Mouse (Mus musculus) hindbrain, postnatal 0 days (tissue): ENCODE measurements around the gene Gucd1. TPM values are rescaled to one million over a fixed set of nuclear protein-coding genes. Genes with fewer than 3 reads are reported as not detected.
"Not testable (repeated sequence)": the region's sequence is repeated elsewhere in the genome, so short reads cannot be mapped to it uniquely, and the experiment has no call there.

Experiments used
- ATAC-seq: fragments of 200-750 bp; cut with Nextera tagmentation; 2 replicates; pipeline ENCODE4 v1.8.0; 2017; ENCODE audit warnings: mild to moderate bottlenecking, moderate TSS enrichment, moderate library complexity
- DNase-seq: peaks from one replicate; pipeline ENCODE4 v3.0.0-alpha.2; 2015; ENCODE audit warnings: low spot score
- H3K27ac ChIP-seq: fragments of 300-500 bp; sonication (generic); 2 replicates; pipeline ENCODE4 v1.5.1; 2014; ENCODE audit warnings: mild to moderate bottlenecking
- H3K27me3 ChIP-seq: fragments of 300-500 bp; sonication (generic); 2 replicates; pipeline ENCODE4 v1.6.1; 2014; ENCODE audit warnings: low read length, mixed read lengths; ENCODE audit not compliant: insufficient read depth
- H3K36me3 ChIP-seq: fragments of 300-500 bp; sonication (generic); 2 replicates; pipeline ENCODE4 v1.6.1; 2014; ENCODE audit warnings: low read length, mixed read lengths; ENCODE audit not compliant: insufficient read depth
- H3K4me1 ChIP-seq: fragments of 300-500 bp; sonication (generic); 2 replicates; pipeline ENCODE4 v1.6.1; 2014; ENCODE audit warnings: antibody characterized with exemption, low read length, mixed read lengths; ENCODE audit not compliant: insufficient read depth
- H3K4me2 ChIP-seq: fragments of 300-500 bp; sonication (generic); 2 replicates; pipeline ENCODE4 v1.6.1; 2014; ENCODE audit warnings: low read depth, mild to moderate bottlenecking, low read length, moderate library complexity, mixed read lengths
- H3K4me3 ChIP-seq: fragments of 300-500 bp; sonication (generic); 2 replicates; pipeline ENCODE4 v1.5.1; 2014; ENCODE audit warnings: low read length
- H3K9ac ChIP-seq: fragments of 300-500 bp; sonication (generic); replicated peaks from 2 replicates; pipeline ENCODE4 v1.6.1; 2014; ENCODE audit warnings: mild to moderate bottlenecking, low read length, moderate library complexity, mixed read lengths
- H3K9me3 ChIP-seq: fragments of 300-500 bp; sonication (generic); 2 replicates; pipeline ENCODE4 v1.6.1; 2016; ENCODE audit warnings: low read length, mixed read lengths
- CTCF ChIP-seq: IDR thresholded peaks from 2 replicates; pipeline ENCODE4 v1.5.1; 2016; ENCODE audit warnings: antibody characterized with exemption, control low read depth, low read depth
- WGBS: fragments of 180-500 bp; shearing (Covaris S2); extraction: QIAGEN DNeasy Blood & Tissue Kit; methylation state at CpG from one replicate; pipeline ENCODE4 v1.1.7; 2014; 5-methylcytosine and 5-hydroxymethylcytosine counted together
- polyA plus RNA-seq: library from polyadenylated mRNA; unstranded; fragments of >200 nt; fragmentation: Nextera tagmentation; extraction: Ambion mirVana; gene quantifications from 2 replicates; pipeline ENCODE4 v1.2.1, GENCODE M21; 2015
- total RNA-seq: library from RNA; depleted of rRNA; stranded (reverse); fragments of >200 nt; gene quantifications from 2 replicates; pipeline ENCODE4 v1.2.3, GENCODE M21; 2014

Gene Gucd1
- total and polyA plus RNA-seq, 2 experiments from 2014 or later, result 15.6 to 44.3 TPM

- WGBS, result 27% methylated on average over 2 of the region's 2 CpGs
- H3K4me3 ChIP-seq, result no peak overlapping the region
- no peak for TF ChIP-seq CTCF
Observed at GRCm38 (mm10) chr10:75345265-75345664, 172.5 kb downstream of the Gucd1 start.

DNA sequence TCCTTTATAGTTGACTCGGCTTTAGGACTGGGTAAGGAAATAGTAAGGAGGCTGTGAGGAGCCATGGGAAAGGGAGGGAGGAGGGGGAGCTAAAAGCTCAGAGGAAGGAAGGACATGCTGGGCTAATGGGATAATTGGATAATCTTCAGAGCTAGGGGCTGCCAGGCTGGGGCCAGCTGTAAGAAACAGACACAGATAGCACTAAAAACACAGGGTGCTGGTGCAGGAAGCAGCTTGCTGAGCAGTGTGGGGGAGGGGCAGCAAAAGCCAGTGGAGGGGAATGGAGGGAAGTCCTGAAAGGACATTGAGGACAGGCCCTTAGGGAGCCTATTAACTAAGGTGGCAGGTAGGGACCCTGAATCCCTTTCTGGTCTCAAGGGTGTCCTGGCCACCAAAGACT is 173.2 kb downstream of the Gucd1 start:
- not testable (repeated sequence) for H3K36me3 ChIP-seq, DNase-seq, H3K4me2 ChIP-seq, H3K27me3 ChIP-seq, H3K9me3 ChIP-seq, H3K27ac ChIP-seq, H3K4me3 ChIP-seq, H3K4me1 ChIP-seq, H3K9ac ChIP-seq
- 63% methylated on average over 1 of the region's 1 CpGs for WGBS
- ATAC-seq, result 0 out of 2 replicates have a peak, but pooled peaks have one; percentile 18

More at GRCm38 (mm10) chr10:75345265-75345664, 172.5 kb downstream of the Gucd1 start:
- Histone ChIP-seq H3K4me2 (no peak overlapping the region), H3K36me3 (no peaks in the 10 kb centered on the region), H3K27ac (no peak overlapping the region), H3K27me3 (no peaks in the 10 kb centered on the region), H3K9ac (no peak overlapping the region), H3K4me1 (no peaks in the 10 kb centered on the region), H3K9me3 (no peaks in the 10 kb centered on the region)
- DNase-seq, result no peak
- ATAC-seq, result no peak

DNA sequence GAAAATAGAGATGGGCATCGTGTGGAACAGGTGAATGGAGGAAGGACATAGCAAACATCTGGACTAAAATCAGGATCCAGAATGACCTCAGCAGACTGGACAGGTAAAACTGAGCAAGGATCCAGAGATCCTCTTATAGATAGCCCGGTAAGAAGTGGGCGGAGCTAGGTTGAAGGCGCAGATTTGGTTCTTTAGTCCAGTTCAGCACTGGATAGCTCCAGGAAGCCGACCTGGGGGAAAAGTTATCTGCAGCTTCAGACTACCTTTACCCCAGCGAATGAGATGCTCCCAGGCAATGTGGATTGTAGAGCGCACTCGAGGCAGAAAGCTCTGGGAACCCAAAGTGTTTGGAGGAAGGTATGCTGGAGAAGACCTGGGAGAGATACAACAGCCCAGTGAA is 175.8 kb downstream of the Gucd1 start:
- Histone ChIP-seq H3K27me3 (no peaks in the 10 kb centered on the region), H3K27ac (no peak overlapping the region)

GRCm38 (mm10) chr10:75339377-75339776 is 178.4 kb downstream of the Gucd1 start:
- TF ChIP-seq CTCF, result no peak
- DNase-seq (no peak), ATAC-seq (no peak)
- 92% methylated on average over 7 of the region's 7 CpGs for WGBS
- H3K4me3 ChIP-seq, result no peak overlapping the region
- H3K27ac ChIP-seq, result no peak overlapping the region
- no peak overlapping the region for H3K9ac ChIP-seq
- no peaks in the 10 kb centered on the region for H3K27me3 ChIP-seq
- H3K4me2 ChIP-seq, result no peak overlapping the region
- H3K4me1 ChIP-seq, result no peaks in the 10 kb centered on the region
- no peaks in the 10 kb centered on the region for H3K36me3 ChIP-seq
- H3K9me3 ChIP-seq, result no peaks in the 10 kb centered on the region

More for the DNA sequence above, 175.8 kb downstream of the Gucd1 start:
- H3K9ac ChIP-seq, result no peak overlapping the region
- no peak for TF ChIP-seq CTCF
- no peaks in the 10 kb centered on the region for H3K36me3 ChIP-seq
- 45% methylated on average over 8 of the region's 8 CpGs for WGBS
- H3K9me3 ChIP-seq, result no peaks in the 10 kb centered on the region
- DNase-seq (no peak), ATAC-seq (no peak)
- H3K4me1 ChIP-seq, result no peaks in the 10 kb centered on the region
- H3K4me3 ChIP-seq, result no peak overlapping the region
- H3K4me2 ChIP-seq, result no peak overlapping the region

DNA sequence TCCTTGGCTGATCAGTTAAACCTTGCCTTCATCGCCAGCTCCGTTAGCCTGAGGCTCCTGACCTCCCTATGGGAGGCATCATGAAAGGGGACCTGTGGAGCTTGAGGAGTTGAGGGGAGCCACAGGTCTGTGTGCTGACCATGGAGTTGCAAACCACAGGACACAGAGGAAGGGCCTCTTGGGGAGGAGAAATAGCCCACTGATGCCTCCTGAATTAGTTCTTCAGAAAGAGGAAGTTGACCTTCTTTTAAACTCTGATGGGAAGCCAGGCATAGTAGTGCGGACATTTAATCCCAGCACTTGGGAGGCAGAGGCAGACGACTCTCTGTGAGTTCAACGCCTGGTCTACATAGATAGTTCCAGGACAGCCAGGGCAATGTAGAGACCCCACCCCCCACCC is 178.9 kb downstream of the Gucd1 start:
- Histone ChIP-seq H3K36me3 (no peaks in the 10 kb centered on the region), H3K27me3 (no peaks in the 10 kb centered on the region), H3K9ac (no peak overlapping the region), H3K27ac (no peak overlapping the region), H3K4me2 (no peak overlapping the region), H3K9me3 (no peaks in the 10 kb centered on the region), H3K4me3 (no peak overlapping the region), H3K4me1 (no peaks in the 10 kb centered on the region)
- DNase-seq, result no peak
- no peak for ATAC-seq
- TF ChIP-seq CTCF, result no peak
- 82% methylated on average over 5 of the region's 5 CpGs for WGBS

GRCm38 (mm10) chr10:75337231-75337630 is 180.5 kb downstream of the Gucd1 start:
- 79% methylated on average over 10 of the region's 10 CpGs for WGBS
- no peak for DNase-seq
- Histone ChIP-seq H3K4me1 (no peaks in the 10 kb centered on the region), H3K4me3 (no peak overlapping the region), H3K4me2 (no peak overlapping the region), H3K27me3 (no peaks in the 10 kb centered on the region), H3K27ac (no peak overlapping the region), H3K9me3 (no peaks in the 10 kb centered on the region), H3K9ac (no peak overlapping the region), H3K36me3 (no peaks in the 10 kb centered on the region)
- TF ChIP-seq CTCF, result no peak
- ATAC-seq, result no peak

DNA sequence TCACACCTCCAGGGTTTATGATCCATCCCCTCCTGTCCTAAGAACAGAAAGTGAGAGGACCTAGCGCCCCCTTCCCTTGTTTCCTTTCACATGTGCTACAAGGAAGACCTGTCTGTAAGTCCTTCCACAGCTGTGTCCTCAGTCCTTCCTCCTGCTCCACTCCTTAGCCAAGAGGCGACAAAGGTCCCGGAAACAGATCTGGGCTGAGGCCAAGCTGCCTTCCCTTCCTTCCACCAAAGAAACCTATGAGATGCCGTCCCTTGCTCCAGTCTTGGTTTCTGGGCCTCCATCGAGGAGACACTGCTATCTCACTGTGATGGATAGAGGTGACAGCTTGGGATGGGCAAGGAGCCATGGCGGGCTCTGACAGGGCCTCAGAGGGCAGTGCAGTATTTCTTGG is 182.7 kb downstream of the Gucd1 start:
- ATAC-seq (no peak), DNase-seq (no peak)
- no peaks in the 10 kb centered on the region for H3K36me3 ChIP-seq
- H3K27me3 ChIP-seq, result no peaks in the 10 kb centered on the region
- no peak overlapping the region for H3K4me2 ChIP-seq
- H3K9me3 ChIP-seq, result no peaks in the 10 kb centered on the region
- no peak overlapping the region for H3K27ac ChIP-seq
- H3K4me1 ChIP-seq, result no peaks in the 10 kb centered on the region
- WGBS, result 82% methylated on average over 6 of the region's 6 CpGs
- H3K4me3 ChIP-seq, result no peak overlapping the region
- no peak for TF ChIP-seq CTCF
- H3K9ac ChIP-seq, result no peak overlapping the region
